Mouse (Mus musculus) embryonic fibroblast, embryonic 13.5 days (primary cell): ENCODE results near the gene Pik3c2b.

Source experiments
- CTCF ChIP-seq: IDR thresholded peaks from 2 replicates; pipeline ENCODE4 v1.5.1; 2011; ENCODE audit warnings: mild to moderate bottlenecking, control low read depth, low read length, moderate library complexity, borderline replicate concordance; ENCODE audit not compliant: insufficient read depth
- POLR2A ChIP-seq: IDR thresholded peaks from 2 replicates; pipeline ENCODE4 v1.6.1; 2011; ENCODE audit warnings: low read depth, mild to moderate bottlenecking, control low read depth, low read length, moderate library complexity

DNA sequence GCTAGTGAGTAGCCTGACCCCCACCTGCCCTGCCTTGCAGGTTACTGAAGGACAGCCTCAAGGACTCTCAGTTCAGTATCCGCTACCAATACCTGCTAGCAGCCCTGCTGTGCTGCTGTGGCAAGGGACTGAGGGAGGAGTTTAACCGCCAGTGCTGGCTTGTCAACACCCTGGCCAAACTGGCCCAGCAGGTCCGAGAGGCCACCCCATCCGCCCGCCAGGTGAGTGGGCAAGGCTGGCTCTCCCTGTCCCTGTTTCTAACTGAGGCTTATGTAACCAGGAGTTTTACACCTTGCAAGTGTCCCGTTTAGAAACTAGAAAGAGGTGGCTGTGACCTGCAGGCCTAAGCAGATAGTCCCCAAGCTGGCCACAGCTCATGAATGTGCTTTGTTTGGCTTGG lies 45.2 kb downstream of the Pik3c2b start:
- TF ChIP-seq CTCF (no peak), POLR2A (no peak)
